Comparison of ENCODE assay signal across 11 mouse cellular contexts in the genomic region with DNA sequence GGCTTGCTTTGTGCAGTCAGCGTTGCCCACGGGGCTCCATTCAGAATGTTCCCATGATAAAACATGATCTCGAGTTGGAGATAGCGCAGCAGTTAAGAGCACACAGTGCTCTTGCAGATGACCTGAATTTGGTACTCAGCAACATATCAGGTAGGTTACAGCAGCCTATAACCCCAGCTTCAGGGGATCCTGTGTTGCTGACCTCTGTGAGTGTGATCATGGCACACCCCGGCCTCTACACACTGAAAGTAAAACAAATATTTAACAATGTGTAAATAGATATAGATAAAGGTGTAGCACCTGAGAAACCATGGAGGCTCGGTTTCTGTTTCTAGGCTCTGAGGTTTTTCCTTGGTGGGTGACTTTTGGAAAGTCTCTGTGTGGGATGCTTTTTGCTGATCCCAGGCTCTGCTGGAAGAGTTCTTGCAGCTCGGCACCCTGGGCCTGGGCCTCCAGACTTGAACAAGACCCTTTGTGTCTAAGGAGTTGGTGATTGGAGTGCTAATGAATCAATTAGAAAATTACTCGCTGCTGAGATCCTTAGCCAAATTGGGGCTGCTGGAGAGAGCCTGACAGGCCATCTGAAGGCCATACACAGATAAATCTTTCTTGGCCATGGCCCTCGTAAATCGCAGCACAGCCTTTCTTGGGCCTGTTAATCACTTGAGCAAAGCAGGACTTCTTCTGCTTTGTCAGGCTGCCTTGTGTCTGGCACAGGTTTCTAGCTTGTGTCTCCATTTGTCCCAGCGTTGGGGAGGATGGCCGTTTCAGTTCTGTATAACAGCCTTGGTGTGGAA. TPM values are rescaled to one million over a fixed set of nuclear protein-coding genes. Genes with fewer than 3 reads are reported as not detected.
DNase-seq lines count a peak whose midpoint lies in the region; ATAC-seq and TF ChIP-seq lines count a peak whose summit lies in the region.
"Had no signal": no experiment of that assay in that cellular context is flagged by ENCODE, and none has a peak within 500 bp of the region (broad histone marks: within the 10 kb centered on the region; RNA-seq: fewer than 3 reads in every experiment).

No protein-coding gene starts in this region.

- no peak for ATAC-seq in hindbrain, embryonic 13.5 days (ENCODE audit: low FRiP score)
- no peak for ATAC-seq in activated CD4-positive, CD25-positive, alpha-beta regulatory T cell, adult 4 months

- H3K27ac ChIP-seq in hindbrain, embryonic 13.5 days, result peak overlapping the region; percentile 72
- H3K27ac ChIP-seq: liver, embryonic 13.5 days had no signal

- H3K4me2 ChIP-seq in hindbrain, embryonic 13.5 days, result no peak overlapping the region
- peak overlapping the region; percentile 28 for H3K4me2 ChIP-seq in myocyte (ENCODE audit: low read depth)
- H3K4me2 ChIP-seq: liver, embryonic 13.5 days had no signal

- no peaks in the 10 kb centered on the region for H3K9me3 ChIP-seq in hindbrain, embryonic 13.5 days
- H3K9me3 ChIP-seq: G1E; liver, embryonic 13.5 days had no signal

- H3K4me3 ChIP-seq in hindbrain, embryonic 13.5 days, result no peak overlapping the region
- no peak overlapping the region for H3K4me3 ChIP-seq in myocyte
- H3K4me3 ChIP-seq: liver, embryonic 13.5 days had no signal

- no peak for TF ChIP-seq POLR2A in myocyte (IDR thresholded peaks at IDR 0.05; ENCODE audit: insufficient read length, low read depth)

- no peaks in the 10 kb centered on the region for H3K27me3 ChIP-seq in hindbrain, embryonic 13.5 days
- no peaks in the 10 kb centered on the region for H3K27me3 ChIP-seq in myocyte (ENCODE audit: control insufficient read depth, insufficient read depth, insufficient read length)
- H3K27me3 ChIP-seq: liver, embryonic 13.5 days had no signal

- peaks cover 96% of the 10 kb centered on the region for H3K4me1 ChIP-seq in hindbrain, embryonic 13.5 days (replicated peaks)

- no peaks in the 10 kb centered on the region for H3K36me3 ChIP-seq in hindbrain, embryonic 13.5 days
- H3K36me3 ChIP-seq in myocyte (ENCODE audit: control insufficient read depth, insufficient read depth), result no peaks in the 10 kb centered on the region

- peaks cover 69% of the 10 kb centered on the region for H3K79me2 ChIP-seq in myocyte (ENCODE audit: control insufficient read depth, insufficient read depth)

- H3ac ChIP-seq in myocyte (ENCODE audit: control insufficient read depth, insufficient read length), result no peak overlapping the region

- WGBS in hindbrain, embryonic 13.5 days, result 62% methylated on average over 12 of the region's 12 CpGs

- H3K9ac ChIP-seq in hindbrain, embryonic 13.5 days, result no peak overlapping the region
- H3K9ac ChIP-seq: liver, embryonic 13.5 days had no signal

- DNase-seq in adrenal gland, adult 2 months, result peak; percentile 62
- no peak for DNase-seq in adrenal gland, adult 18-20 months (ENCODE audit: low spot score in 2 of 2)
- DNase-seq in adrenal gland, postnatal 36 days, result peak; percentile 33 to 34
- DNase-seq in right cerebral cortex, adult 2 months (ENCODE audit: low spot score in 2 of 2), result no peak
- no peak for DNase-seq in heart, adult 9 months (ENCODE audit: low spot score in 2 of 2)
- DNase-seq: heart, adult 18-20 months; liver, embryonic 13.5 days had no signal

TF ChIP-seq in myocyte, 11 proteins besides CTCF, POLR2A, EP300 and RAD21:
- TF ChIP-seq USF1 (IDR thresholded peaks at IDR 0.05; ENCODE audit: low read depth) (no peak), REST (IDR thresholded peaks at IDR 0.05; ENCODE audit: insufficient read depth, insufficient read length) (no peak), E2F4 (IDR thresholded peaks at IDR 0.05; ENCODE audit: insufficient read depth) (no peak), MAX (IDR thresholded peaks at IDR 0.05; ENCODE audit: low read depth) (no peak), MYOD1 (IDR thresholded peaks at IDR 0.05; ENCODE audit: control insufficient read depth in 1 of 3, insufficient read length in 2 of 3, low read depth in 2 of 3) (no peak), POLR2AphosphoS2 (IDR thresholded peaks at IDR 0.05; ENCODE audit: insufficient read length, low read depth) (no peak), MYOG (IDR thresholded peaks at IDR 0.05; ENCODE audit: control insufficient read depth in 1 of 3, insufficient read depth in 1 of 3, insufficient read length in 2 of 3, low read depth in 2 of 3) (no peak), TCF12 (IDR thresholded peaks at IDR 0.05; ENCODE audit: insufficient read depth, poor library complexity, severe bottlenecking) (no peak), SRF (IDR thresholded peaks at IDR 0.05; ENCODE audit: control insufficient read depth, insufficient read length, low read depth) (no peak), CEBPB (IDR thresholded peaks at IDR 0.05; ENCODE audit: insufficient read depth, poor library complexity, severe bottlenecking) (no peak), TCF3 (IDR thresholded peaks at IDR 0.05; ENCODE audit: insufficient read length, low read depth) (no peak)

RNA-seq across cellular contexts. Expression of a gene that starts 49.2 kb away (rescaled TPM):
- 10 to 100 TPM; 73.9 to 88.5 TPM for total RNA-seq in adrenal gland, adult 2 months (2021)
- polyA plus RNA-seq in adrenal gland, adult 2 months (2012; rRNA removed), result 54.3 and 85.0 TPM in 2 replicates
- 10 to 100 TPM; 70.5 to 75.9 TPM for total RNA-seq in adrenal gland, adult 18-20 months (2021)
- total RNA-seq in adrenal gland, postnatal 36 days (2021), result 10 to 100 TPM; 71.2 to 85.4 TPM
- polyA plus RNA-seq in hindbrain, embryonic 13.5 days (2015; fragmentation: Nextera tagmentation; extraction: Ambion mirVana), result 179 and 180 TPM in 2 replicates
- 59.4 TPM for polyA plus RNA-seq in myocyte (2012; fragmentation: generic; extraction: Trizol)
- 10 to 100 TPM; 42.9 to 48.0 TPM for polyA plus RNA-seq in activated CD4-positive, CD25-positive, alpha-beta regulatory T cell, adult 4 months (2017; shearing (Covaris generic))

Comparison
In these comparisons a context has a peak if more than half of its experiments do, and no peak if none do; other contexts are left out.
1. DNase-seq: peak in adrenal gland, adult 2 months (single experiment) and adrenal gland, postnatal 36 days (2 of 2); none in adrenal gland, adult 18-20 months (0 of 2), right cerebral cortex, adult 2 months (0 of 2) and heart, adult 9 months (0 of 2).